Mouse (Mus musculus) urinary bladder, postnatal 4 days (tissue): ENCODE results near the gene Six3.

Experiments
- DNase-seq, 2 experiments: peaks; one replicate each; pipeline ENCODE4 v3.0.0; 2021 to 2022; ENCODE audit warnings: low spot score in 2 of 2

Gene Six3

GRCm38 (mm10) chr17:85613266-85613860 is at the start of gene Six3:
Gene Six3, plus strand, starts transcription at chr17:85613608.
- peak in 1 of 2 experiments; percentile 54 for DNase-seq

- peak in 1 of 2 experiments; percentile 8 for DNase-seq
Measured at GRCm38 (mm10) chr17:85564107-85564506, 49.3 kb upstream of the Six3 start.

GRCm38 (mm10) chr17:85574023-85574422 is 39.4 kb upstream of the Six3 start:
- DNase-seq = no peak

- DNase-seq = no peak
Measured at GRCm38 (mm10) chr17:85578290-85578689, 35.1 kb upstream of the Six3 start.

DNA sequence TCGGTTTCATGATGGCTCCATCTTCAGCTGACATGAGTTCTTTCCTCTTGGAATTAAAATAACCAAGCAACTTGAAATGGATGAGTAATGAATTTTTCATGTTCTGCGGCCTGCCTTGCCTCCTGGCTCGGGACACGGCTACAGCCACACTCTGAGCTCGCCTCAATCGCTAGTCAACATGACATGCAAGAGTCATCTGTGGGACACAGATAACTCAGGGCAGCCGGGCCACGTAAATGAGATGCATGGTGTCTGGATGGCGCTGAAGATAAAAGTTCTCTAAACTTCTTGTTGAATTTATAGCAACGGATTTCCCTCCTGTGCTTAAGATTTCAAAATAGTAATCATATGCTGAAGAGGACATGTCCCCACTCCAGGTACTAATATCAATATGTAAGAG is 34.1 kb upstream of the Six3 start:
- no peak for DNase-seq

- DNase-seq = no peak
Measured at GRCm38 (mm10) chr17:85580221-85580620, 33.2 kb upstream of the Six3 start.

DNA sequence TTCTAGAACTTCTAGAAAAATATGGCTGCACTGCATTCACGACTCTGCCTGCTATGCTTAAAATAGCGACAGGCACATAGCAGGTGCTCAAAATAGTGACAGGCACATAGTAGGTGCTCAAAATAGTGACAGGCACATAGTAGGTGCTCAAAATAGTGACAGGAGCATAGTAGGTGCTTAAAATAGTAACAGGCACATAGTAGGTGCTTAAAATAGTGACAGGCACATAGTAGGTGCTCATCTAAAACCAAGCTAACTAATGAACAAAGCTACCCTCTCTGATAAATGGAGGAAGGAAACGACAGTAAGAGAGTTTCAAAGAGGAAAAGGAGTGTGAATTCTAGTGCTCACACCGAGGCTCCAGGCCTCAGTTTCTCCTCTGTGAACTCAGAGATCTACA is 29.2 kb upstream of the Six3 start:
- DNase-seq = no peak

DNA sequence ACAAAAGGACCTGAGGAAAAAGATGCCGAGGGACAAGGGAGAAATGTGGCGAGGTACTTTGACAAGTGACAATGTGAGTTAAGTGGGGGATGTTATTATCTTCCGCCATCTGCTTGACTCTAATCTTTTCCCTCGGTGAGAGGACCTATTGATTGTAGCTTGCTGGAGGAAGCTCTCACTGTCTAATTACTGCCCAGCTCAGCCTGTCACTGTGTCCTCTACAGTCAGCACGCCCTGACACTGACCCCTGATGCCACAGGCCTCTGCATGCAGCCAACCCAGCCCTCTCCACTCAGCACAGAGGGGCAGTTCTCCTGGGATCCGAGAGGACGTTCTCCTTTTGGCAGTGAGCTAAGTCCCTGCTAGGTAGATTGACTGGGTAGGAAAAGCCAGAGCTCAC is 28.8 kb upstream of the Six3 start:
- no peak for DNase-seq

- no peak for DNase-seq
Measured at GRCm38 (mm10) chr17:85585779-85586178, 27.6 kb upstream of the Six3 start.

DNA sequence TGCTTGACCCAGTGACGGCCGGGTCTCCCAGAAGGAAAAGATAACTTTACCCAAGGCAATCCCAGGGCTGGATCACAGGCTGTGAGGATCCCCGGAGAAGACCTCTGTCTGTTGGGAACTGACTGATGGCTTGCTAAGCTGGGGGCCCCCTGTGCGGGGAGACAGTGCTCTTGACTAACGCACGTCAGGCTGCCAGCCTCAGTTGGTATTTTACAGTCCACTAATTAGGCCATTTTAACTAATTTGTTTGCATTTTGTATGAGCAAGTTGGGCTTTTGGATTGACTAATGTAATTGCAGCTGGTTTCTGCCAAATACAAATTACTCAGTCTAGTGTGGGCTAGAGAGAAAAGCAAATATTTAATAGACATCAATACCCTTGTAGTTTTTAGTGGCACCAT is 21.4 kb upstream of the Six3 start:
- DNase-seq = no peak

DNA sequence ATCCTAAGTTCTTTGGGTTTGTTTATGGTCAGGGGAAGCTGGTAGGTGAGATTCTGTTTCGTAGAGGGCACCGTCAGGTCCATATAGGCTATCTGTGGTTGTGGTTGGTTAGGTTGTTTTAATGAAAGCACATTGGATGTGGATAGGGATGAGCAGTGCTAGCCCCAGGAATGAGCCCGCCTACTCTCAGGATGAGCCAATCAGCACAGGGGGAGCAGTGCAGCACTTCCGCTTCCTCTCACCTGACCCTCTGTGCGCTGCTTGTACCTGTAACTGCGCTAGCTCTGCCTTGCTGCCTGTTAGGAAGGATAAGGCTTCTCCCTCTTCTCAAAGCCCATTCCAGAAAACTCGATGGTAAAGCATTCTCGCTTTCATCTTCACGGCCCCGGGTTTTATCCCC is 17.6 kb upstream of the Six3 start:
- no peak for DNase-seq

DNA sequence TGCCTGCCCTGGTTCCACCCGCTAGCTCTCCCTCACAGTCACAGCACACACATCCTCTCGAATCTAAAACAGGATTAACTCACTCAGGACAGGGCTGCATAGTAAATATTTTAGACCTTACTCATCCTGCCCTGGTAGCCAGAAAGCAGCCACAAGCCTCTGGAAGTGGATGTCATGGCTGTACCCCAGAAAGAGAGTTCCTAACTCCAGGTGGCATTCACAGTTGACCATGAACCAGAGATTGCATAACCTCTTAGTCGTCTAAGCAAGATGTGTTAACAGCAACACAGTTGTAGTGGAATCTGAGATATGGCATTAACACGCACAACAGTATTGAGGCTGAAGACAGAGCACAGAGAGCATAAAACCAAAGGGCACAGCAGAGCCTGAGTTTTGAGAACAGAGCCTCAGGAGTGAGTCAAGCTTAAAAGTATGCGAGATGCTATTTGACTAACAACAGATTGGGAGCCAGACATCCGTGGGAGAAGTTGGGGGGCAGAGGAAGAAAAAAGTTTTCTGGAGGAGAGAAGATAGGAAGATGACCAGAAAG is 17.0 kb upstream of the Six3 start:
- no peak for DNase-seq

GRCm38 (mm10) chr17:85599520-85599919 is 13.9 kb upstream of the Six3 start:
- no peak for DNase-seq

DNA sequence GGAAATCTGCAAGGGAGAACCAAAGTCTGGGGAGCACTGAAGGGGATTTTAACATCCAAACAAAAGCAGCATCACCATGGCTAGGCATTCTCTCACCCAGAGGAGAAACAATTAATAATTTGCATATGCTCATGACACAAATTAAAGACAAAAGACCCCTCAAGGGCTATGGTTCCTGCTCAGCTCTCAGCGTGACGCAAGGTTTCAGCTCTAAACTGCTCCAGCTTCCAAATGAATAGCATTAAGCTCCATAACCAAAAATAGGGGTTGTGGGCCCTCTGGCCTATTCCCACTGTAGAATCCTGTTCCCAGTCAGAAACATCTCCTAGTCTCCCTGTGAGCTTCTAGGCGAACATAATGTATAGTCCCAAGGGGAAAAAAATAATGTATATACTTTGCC is 6.9 kb upstream of the Six3 start:
- no peak for DNase-seq

DNA sequence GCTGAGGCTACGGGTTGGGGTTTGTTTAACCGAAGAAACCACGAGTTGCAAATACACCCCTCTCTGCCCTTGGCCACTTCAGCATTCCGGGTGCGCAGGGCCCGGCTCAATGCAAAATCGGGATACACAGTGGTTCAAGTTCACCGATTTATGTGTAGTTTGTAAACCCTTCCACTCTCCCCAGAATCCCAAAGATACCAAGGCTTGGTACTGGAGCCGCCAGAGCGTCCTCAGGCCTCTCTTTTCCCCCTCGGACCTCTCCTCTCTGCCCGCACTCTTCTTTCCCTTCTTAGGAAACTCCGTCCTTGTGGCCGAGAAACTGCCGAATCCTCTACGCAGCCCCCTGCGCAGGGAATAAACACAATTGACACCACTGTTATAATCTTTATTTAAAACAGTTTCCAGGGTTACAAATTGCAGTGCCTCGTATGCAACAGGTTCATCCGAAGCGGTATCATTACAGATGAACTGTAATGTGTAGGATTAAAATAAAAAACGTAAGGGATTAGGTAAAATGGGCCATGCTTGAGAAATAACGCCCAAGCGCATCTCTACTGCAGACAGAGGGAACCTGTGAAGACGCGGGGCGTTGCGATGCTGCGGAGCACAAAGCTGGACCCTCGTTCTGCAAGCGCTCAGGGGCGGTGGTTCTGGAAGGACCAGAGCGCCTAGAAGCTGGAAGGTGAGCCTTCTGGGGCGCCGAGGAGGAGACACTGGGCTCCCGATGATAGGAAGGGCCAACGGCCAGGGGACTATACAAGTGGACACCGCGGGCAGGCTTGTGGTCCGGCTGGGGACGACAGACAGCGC is 5.6 kb upstream of the Six3 start:
- no peak for DNase-seq

GRCm38 (mm10) chr17:85608366-85609093 is 4.9 kb upstream of the Six3 start:
- DNase-seq = no peak

GRCm38 (mm10) chr17:85609094-85609425 is 4.3 kb upstream of the Six3 start:
- DNase-seq = no peak

- DNase-seq = no peak
Measured at GRCm38 (mm10) chr17:85609621-85610392, 3.6 kb upstream of the Six3 start.

GRCm38 (mm10) chr17:85610393-85611115 is 2.9 kb upstream of the Six3 start:
- peak in 1 of 2 experiments; percentile 34 for DNase-seq

DNA sequence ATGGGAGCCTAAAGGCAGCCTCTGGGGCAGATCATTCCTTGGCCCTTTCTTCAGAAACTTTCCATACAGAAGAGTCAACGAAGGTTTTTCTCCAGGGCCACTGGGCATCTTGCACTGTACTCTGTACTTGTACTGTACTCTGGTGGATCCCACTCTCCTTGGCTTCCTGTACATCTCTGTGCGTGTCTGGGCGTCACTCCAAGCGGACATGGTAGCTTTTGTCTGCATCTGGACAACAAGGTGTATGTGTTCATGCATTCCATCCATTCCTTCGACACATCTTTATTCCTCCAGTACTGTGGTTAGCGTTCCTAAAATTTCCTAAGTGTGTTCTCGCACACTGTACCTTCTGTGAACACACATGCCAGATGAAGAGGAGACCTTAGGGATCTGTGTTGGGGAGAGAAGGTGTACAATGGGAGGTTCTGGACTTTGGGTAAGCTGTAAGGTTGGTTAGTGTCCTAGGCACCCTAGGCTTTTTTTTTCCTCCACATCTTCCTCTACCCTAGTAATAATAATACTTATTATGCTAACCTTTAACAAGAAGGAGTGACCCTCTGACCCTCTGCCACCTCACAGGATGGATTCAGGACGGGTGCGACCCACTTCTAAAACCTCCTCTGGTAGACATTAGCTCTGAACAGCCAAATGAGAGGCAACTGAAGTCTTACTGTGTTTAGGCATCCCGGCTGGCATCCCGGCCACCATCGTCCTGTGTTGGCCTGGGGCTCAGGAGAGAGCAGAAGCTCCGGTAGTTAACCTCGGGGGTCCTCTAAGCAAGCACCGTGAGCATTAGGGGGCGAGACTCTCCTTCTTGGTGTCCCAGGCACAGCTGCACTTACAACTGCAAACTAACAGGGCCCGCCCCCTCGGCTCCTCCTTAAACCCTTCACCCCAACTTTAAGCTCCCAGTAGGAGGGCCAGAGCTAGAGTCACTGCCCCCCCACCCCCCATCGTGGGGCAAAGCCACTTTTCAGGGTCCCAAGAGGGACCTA is 1.6 kb upstream of the Six3 start:
- peak in 1 of 2 experiments; percentile 39 for DNase-seq
